Mouse (Mus musculus): ENCODE data around the gene C730034F03Rik.
"Not testable (repeated sequence)": the region's sequence is repeated elsewhere in the genome, so short reads cannot be mapped to it uniquely, and the experiment has no call there.

The C730034F03Rik gene

GRCm38 (mm10) chr15:89429352-89430221, at the start of gene C730034F03Rik, which contains the start of the genes Gm44502 and Chkb:
Gene C730034F03Rik, plus strand, starts transcription at chr15:89429589.
Gene Gm44502, minus strand, starts transcription at chr15:89429696.
Gene Chkb, minus strand, starts transcription at chr15:89429908.
- DNase-seq (ENCODE audit: extremely low spot score, low spot score): peak; percentile 91

GRCm38 (mm10) chr15:89384617-89385016, 44.8 kb upstream of the C730034F03Rik start, which contains the start of gene Klhdc7b:
Gene Klhdc7b, plus strand, starts transcription at chr15:89384917.
- DNase-seq (ENCODE audit: extremely low spot score, low spot score): no peak

- DNase-seq (ENCODE audit: extremely low spot score, low spot score): no peak
Observed at GRCm38 (mm10) chr15:89387127-89387526, 42.3 kb upstream of the C730034F03Rik start.

- no peak for DNase-seq (ENCODE audit: extremely low spot score, low spot score)
Observed at GRCm38 (mm10) chr15:89390081-89390480, 39.3 kb upstream of the C730034F03Rik start.

GRCm38 (mm10) chr15:89396883-89397282, 32.5 kb upstream of the C730034F03Rik start:
- no peak for DNase-seq (ENCODE audit: extremely low spot score, low spot score)

GRCm38 (mm10) chr15:89398146-89398545, 31.2 kb upstream of the C730034F03Rik start:
- DNase-seq (ENCODE audit: extremely low spot score, low spot score): no peak

GRCm38 (mm10) chr15:89399716-89400115, 29.7 kb upstream of the C730034F03Rik start:
- no peak for DNase-seq (ENCODE audit: extremely low spot score, low spot score)

GRCm38 (mm10) chr15:89402471-89402870, 26.9 kb upstream of the C730034F03Rik start:
- DNase-seq (ENCODE audit: extremely low spot score, low spot score): no peak

- DNase-seq (ENCODE audit: extremely low spot score, low spot score): no peak
Observed at GRCm38 (mm10) chr15:89404831-89405623, 24.4 kb upstream of the C730034F03Rik start.

GRCm38 (mm10) chr15:89406691-89407090, 22.7 kb upstream of the C730034F03Rik start:
- DNase-seq (ENCODE audit: extremely low spot score, low spot score): no peak

- no peak for DNase-seq (ENCODE audit: extremely low spot score, low spot score)
Observed at GRCm38 (mm10) chr15:89410118-89410517, 19.3 kb upstream of the C730034F03Rik start, which contains the start of gene Syce3. Gene Syce3, minus strand, starts transcription at chr15:89410503.

GRCm38 (mm10) chr15:89415282-89415681, 14.1 kb upstream of the C730034F03Rik start:
- DNase-seq (ENCODE audit: extremely low spot score, low spot score): no peak

- DNase-seq (ENCODE audit: extremely low spot score, low spot score): no peak
Observed at GRCm38 (mm10) chr15:89421938-89422337, 7.5 kb upstream of the C730034F03Rik start.

- DNase-seq (ENCODE audit: extremely low spot score, low spot score): no peak
Observed at GRCm38 (mm10) chr15:89424621-89425020, 4.8 kb upstream of the C730034F03Rik start.

- DNase-seq (ENCODE audit: extremely low spot score, low spot score): no peak
Observed at GRCm38 (mm10) chr15:89425711-89426121, 3.7 kb upstream of the C730034F03Rik start, which contains the start of gene Cpt1b. Gene Cpt1b, minus strand, starts transcription at chr15:89425863.

- no peak for DNase-seq (ENCODE audit: extremely low spot score, low spot score)
Observed at GRCm38 (mm10) chr15:89426716-89427115, 2.7 kb upstream of the C730034F03Rik start.

GRCm38 (mm10) chr15:89428136-89428790, 1.1 kb upstream of the C730034F03Rik start:
- no peak for DNase-seq (ENCODE audit: extremely low spot score, low spot score)

GRCm38 (mm10) chr15:89428821-89429351, 503 bp upstream of the C730034F03Rik start:
- DNase-seq (ENCODE audit: extremely low spot score, low spot score): no peak

- no peak for DNase-seq (ENCODE audit: extremely low spot score, low spot score)
Observed at GRCm38 (mm10) chr15:89430341-89430740, 952 bp downstream of the C730034F03Rik start.

- DNase-seq (ENCODE audit: extremely low spot score, low spot score): not testable (repeated sequence)
Observed at GRCm38 (mm10) chr15:89430771-89431170, 1.4 kb downstream of the C730034F03Rik start.

GRCm38 (mm10) chr15:89431271-89431670, 1.9 kb downstream of the C730034F03Rik start:
- DNase-seq (ENCODE audit: extremely low spot score, low spot score): no peak
